ENCODE assay signal across 8 mouse cellular contexts in genomic region chr13:35743196-35743595, GRCm38 (mm10).
DNase-seq lines count a peak whose midpoint lies in the region; ATAC-seq and TF ChIP-seq lines count a peak whose summit lies in the region.

No protein-coding gene starts in this region.

- H3K36me3 ChIP-seq in heart, embryonic 12.5 days = 0 out of 2 replicates have a peak, but pooled peaks cover 2% of the 10 kb centered on the region
- H3K36me3 ChIP-seq in heart, adult 2 months (ENCODE audit: control insufficient read depth, insufficient read depth, low read length) = peaks cover 9% of the 10 kb centered on the region; the same call in 1 of the 2 replicates
- H3K36me3 ChIP-seq in MEL (ENCODE audit: control insufficient read depth in 1 of 2, insufficient read depth in 2 of 2, low read length in 2 of 2) = peaks cover 0 to 15% of the 10 kb centered on the region in 2 experiments; a peak in 2 of 4 replicates
- no peaks in the 10 kb centered on the region for H3K36me3 ChIP-seq in hindbrain, embryonic 15.5 days
- no peaks in the 10 kb centered on the region for H3K36me3 ChIP-seq in midbrain, embryonic 11.5 days (ENCODE audit: control insufficient read depth, insufficient read depth, low read length)

- no peak overlapping the region for H3K9ac ChIP-seq in heart, embryonic 12.5 days
- H3K9ac ChIP-seq in heart, adult 2 months (ENCODE audit: low read depth, low read length) = no peak overlapping the region
- peak overlapping the region; percentile 96 for H3K9ac ChIP-seq in MEL (ENCODE audit: control insufficient read depth, low read depth, low read length, poor library complexity, severe bottlenecking)
- H3K9ac ChIP-seq in hindbrain, embryonic 15.5 days = no peak overlapping the region
- H3K9ac ChIP-seq in midbrain, embryonic 11.5 days (ENCODE audit: low read length) = no peak overlapping the region

- no peak for ATAC-seq in heart, embryonic 12.5 days (ENCODE audit: insufficient number of reproducible peaks, low FRiP score)
- ATAC-seq in hindbrain, embryonic 15.5 days (ENCODE audit: low FRiP score, low read depth) = no peak
- no peak for ATAC-seq in midbrain, embryonic 11.5 days (ENCODE audit: low FRiP score)

- peaks cover 10% of the 10 kb centered on the region for H3K27me3 ChIP-seq in heart, embryonic 12.5 days (replicated peaks)
- no peaks in the 10 kb centered on the region for H3K27me3 ChIP-seq in heart, adult 2 months (ENCODE audit: control insufficient read depth, insufficient read depth, low read length)
- no peaks in the 10 kb centered on the region for H3K27me3 ChIP-seq in MEL (ENCODE audit: control insufficient read depth in 1 of 2, insufficient read depth in 2 of 2, low read length in 2 of 2)
- H3K27me3 ChIP-seq in hindbrain, embryonic 15.5 days = peaks cover 21% of the 10 kb centered on the region; the same call in 1 of the 2 replicates
- H3K27me3 ChIP-seq in midbrain, embryonic 11.5 days (ENCODE audit: control insufficient read depth, insufficient read depth, low read length) = peaks cover 27% of the 10 kb centered on the region

- TF ChIP-seq POLR2A in heart, adult 2 months (IDR thresholded peaks at IDR 0.05; ENCODE audit: insufficient read depth, low read depth, low read length) = no peak
- no peak for TF ChIP-seq POLR2A in MEL (IDR thresholded peaks at IDR 0.05; ENCODE audit: control insufficient read depth in 1 of 2, insufficient read depth in 1 of 2, low read depth in 1 of 2, low read length in 2 of 2, poor library complexity in 1 of 2)

- no peak for TF ChIP-seq EP300 in heart, adult 2 months (IDR thresholded peaks at IDR 0.05; ENCODE audit: insufficient read depth, low read depth, low read length)
- no peak for TF ChIP-seq EP300 in MEL (IDR thresholded peaks at IDR 0.05; ENCODE audit: low read depth in 1 of 2, low read length in 2 of 2)

- peaks cover 9% of the 10 kb centered on the region for H3K9me3 ChIP-seq in heart, embryonic 12.5 days (replicated peaks)
- H3K9me3 ChIP-seq in MEL (replicated peaks; ENCODE audit: insufficient read depth, low read length) = no peaks in the 10 kb centered on the region; the same call in 1 of the 2 replicates
- peaks cover 19% of the 10 kb centered on the region for H3K9me3 ChIP-seq in hindbrain, embryonic 15.5 days
- H3K9me3 ChIP-seq in midbrain, embryonic 11.5 days (ENCODE audit: control insufficient read depth, low read length) = peaks cover 12% of the 10 kb centered on the region

- peaks cover 7% of the 10 kb centered on the region for H3K79me2 ChIP-seq in heart, adult 2 months (replicated peaks; ENCODE audit: control insufficient read depth, insufficient read depth, low read length)
- peaks cover 65% of the 10 kb centered on the region for H3K79me2 ChIP-seq in MEL (ENCODE audit: control insufficient read depth, insufficient read depth, low read length, poor library complexity)

- no peak for DNase-seq in heart, adult 2 months
- peak; percentile 54 for DNase-seq in MEL (ENCODE audit: low read depth, low spot score)
- DNase-seq in midbrain, embryonic 11.5 days (ENCODE audit: low spot score, missing footprints) = peak; percentile 67
- DNase-seq in cerebellum, postnatal 4 days (ENCODE audit: low spot score in 2 of 2) = no peak
- DNase-seq in right cerebral cortex, postnatal 14 days = no peak
- no peak for DNase-seq in spleen, adult 12 weeks (ENCODE audit: low spot score)

- peaks cover 21% of the 10 kb centered on the region for H3K4me1 ChIP-seq in heart, embryonic 12.5 days (replicated peaks)
- H3K4me1 ChIP-seq in heart, adult 2 months (ENCODE audit: control insufficient read depth, insufficient read depth, low read length) = peaks cover 6% of the 10 kb centered on the region
- peaks cover 4 to 12% of the 10 kb centered on the region in 2 experiments for H3K4me1 ChIP-seq in MEL (ENCODE audit: control insufficient read depth in 1 of 2, insufficient read depth in 2 of 2, low read length in 2 of 2)
- peaks cover 20% of the 10 kb centered on the region for H3K4me1 ChIP-seq in hindbrain, embryonic 15.5 days (replicated peaks)
- peaks cover 10% of the 10 kb centered on the region for H3K4me1 ChIP-seq in midbrain, embryonic 11.5 days (ENCODE audit: control insufficient read depth, insufficient read depth, low read length)

- intact Hi-C loops in heart, adult 2 months (cut with DNase I) = loop anchor here (5.0 kb wide), 2 partner anchors 144 to 164 kb away; partner anchors contain the start of gene Rpp40

- TF ChIP-seq RAD21 in MEL (IDR thresholded peaks at IDR 0.05; ENCODE audit: low read depth, low read length) = no peak

- peak overlapping the region; percentile 92 for H3K4me3 ChIP-seq in heart, embryonic 12.5 days
- no peak overlapping the region for H3K4me3 ChIP-seq in heart, adult 2 months
- peak overlapping the region; percentile 82 to 83 for H3K4me3 ChIP-seq in MEL (ENCODE audit: control insufficient read depth in 1 of 2, insufficient read depth in 1 of 2, low read depth in 2 of 2, low read length in 2 of 2)
- H3K4me3 ChIP-seq in hindbrain, embryonic 15.5 days = peak overlapping the region; percentile 98
- peak overlapping the region; percentile 89 for H3K4me3 ChIP-seq in midbrain, embryonic 11.5 days (ENCODE audit: low read depth, low read length)

- peak overlapping the region; percentile 73 for H3K4me2 ChIP-seq in heart, embryonic 12.5 days
- H3K4me2 ChIP-seq in hindbrain, embryonic 15.5 days = peak overlapping the region; percentile 84
- H3K4me2 ChIP-seq in midbrain, embryonic 11.5 days = peak overlapping the region; percentile 64; the same call in 1 of the 2 replicates

- 53% methylated on average over 1 of the region's 1 CpGs for WGBS in heart, embryonic 12.5 days
- WGBS in heart, adult 2 months = 50% methylated on average over 1 of the region's 1 CpGs
- 71% methylated on average over 1 of the region's 1 CpGs for WGBS in hindbrain, embryonic 15.5 days
- WGBS in midbrain, embryonic 11.5 days = 88% methylated on average over 1 of the region's 1 CpGs

- no peak overlapping the region for H3K27ac ChIP-seq in heart, embryonic 12.5 days (ENCODE audit: poor library complexity, severe bottlenecking)
- no peak overlapping the region for H3K27ac ChIP-seq in heart, adult 2 months
- H3K27ac ChIP-seq in MEL (ENCODE audit: control insufficient read depth, low read depth, low read length) = peak overlapping the region; percentile 73
- H3K27ac ChIP-seq in hindbrain, embryonic 15.5 days (replicated peaks) = no peak overlapping the region
- H3K27ac ChIP-seq in midbrain, embryonic 11.5 days (ENCODE audit: low read depth, low read length) = no peak overlapping the region

- TF ChIP-seq CTCF in heart, adult 2 months (IDR thresholded peaks at IDR 0.05) = no peak
- TF ChIP-seq CTCF in MEL (IDR thresholded peaks at IDR 0.05 in 2 of 3, conservative IDR thresholded peaks at IDR 0.05 in 1 of 3; ENCODE audit: control insufficient read depth in 1 of 3, insufficient read depth in 1 of 3, low read depth in 2 of 3, low read length in 3 of 3, poor library complexity in 1 of 3, severe bottlenecking in 1 of 3) = no peak

TF ChIP-seq in MEL, 35 proteins besides CTCF, POLR2A, EP300 and RAD21:
- TF ChIP-seq ZMIZ1 (IDR thresholded peaks at IDR 0.05; ENCODE audit: low read depth, low read length) (no peak), SMC3 (IDR thresholded peaks at IDR 0.05; ENCODE audit: low read depth, low read length) (no peak), ZNF384 (IDR thresholded peaks at IDR 0.05; ENCODE audit: low read depth, low read length) (no peak), TBP (IDR thresholded peaks at IDR 0.05; ENCODE audit: low read depth, low read length) (no peak), ELF1 (IDR thresholded peaks at IDR 0.05; ENCODE audit: low read depth, low read length) (no peak), CHD1 (IDR thresholded peaks at IDR 0.05; ENCODE audit: low read depth, low read length) (no peak), NELFE (IDR thresholded peaks at IDR 0.05; ENCODE audit: low read depth, low read length) (no peak)

Comparison
In these comparisons a context has a peak if more than half of its experiments do, and no peak if none do; other contexts are left out.
1. DNase-seq: peak in MEL (single experiment) and midbrain, embryonic 11.5 days (single experiment); none in heart, adult 2 months (0 of 2), cerebellum, postnatal 4 days (0 of 2), right cerebral cortex, postnatal 14 days (single experiment) and spleen, adult 12 weeks (single experiment).
2. Peak in every context shown above with its lines, with median percentiles within 50 percentile points of each other: H3K4me2 ChIP-seq.